Mouse (Mus musculus) intestine, embryonic 14.5 days (tissue): ENCODE measurements around the gene Inpp5f. TPM values are rescaled to one million over a fixed set of nuclear protein-coding genes. Genes with fewer than 3 reads are reported as not detected.

Experiments used
- ATAC-seq: fragments of 200-750 bp; cut with Nextera tagmentation; replicated peaks from 2 replicates; pipeline ENCODE4 v1.8.0; 2017; ENCODE audit warnings: low read depth, moderate number of reproducible peaks, moderate TSS enrichment, moderate library complexity; ENCODE audit not compliant: low FRiP score, low TSS enrichment
- DNase-seq: peaks from one replicate; pipeline ENCODE4 v3.0.0-alpha.2; 2018; ENCODE audit warnings: low spot score
- H3K27ac ChIP-seq: fragments of 300-500 bp; sonication (generic); 2 replicates; pipeline ENCODE4 v1.5.1; 2014; ENCODE audit warnings: low read depth, mild to moderate bottlenecking, control low read depth
- H3K27me3 ChIP-seq: fragments of 300-500 bp; sonication (generic); replicated peaks from 2 replicates; pipeline ENCODE4 v1.6.1; 2014; ENCODE audit warnings: low read length, control low read depth; ENCODE audit not compliant: control insufficient read depth, insufficient read depth
- H3K36me3 ChIP-seq: fragments of 300-500 bp; sonication (generic); 2 replicates; pipeline ENCODE4 v1.6.1; 2014; ENCODE audit warnings: low read length, control low read depth; ENCODE audit not compliant: control insufficient read depth, insufficient read depth
- H3K4me1 ChIP-seq: fragments of 300-500 bp; sonication (generic); replicated peaks from 2 replicates; pipeline ENCODE4 v1.6.1; 2014; ENCODE audit warnings: low read length, control low read depth, mixed read lengths; ENCODE audit not compliant: control insufficient read depth, insufficient read depth
- H3K4me2 ChIP-seq: fragments of 300-500 bp; sonication (generic); 2 replicates; pipeline ENCODE4 v1.6.1; 2014; ENCODE audit warnings: low read length
- H3K4me3 ChIP-seq: fragments of 300-500 bp; sonication (generic); 2 replicates; pipeline ENCODE4 v1.5.1; 2014; ENCODE audit warnings: low read depth, low read length, control low read depth, mixed read lengths
- H3K9ac ChIP-seq: fragments of 300-500 bp; sonication (generic); 2 replicates; pipeline ENCODE4 v1.6.1; 2014; ENCODE audit warnings: mild to moderate bottlenecking, low read length
- H3K9me3 ChIP-seq: fragments of 300-500 bp; sonication (generic); 2 replicates; pipeline ENCODE4 v1.6.1; 2016; ENCODE audit warnings: low read length, control low read depth; ENCODE audit not compliant: control insufficient read depth
- WGBS: fragments of 180-500 bp; shearing (Covaris S2); extraction: QIAGEN DNeasy Blood & Tissue Kit; methylation state at CpG from one replicate; pipeline ENCODE4 v1.1.7; 2014; 5-methylcytosine and 5-hydroxymethylcytosine counted together
- polyA plus RNA-seq: library from polyadenylated mRNA; unstranded; fragments of >200 nt; fragmentation: Nextera tagmentation; extraction: Ambion mirVana; gene quantifications from 2 replicates; pipeline ENCODE4 v1.2.1, GENCODE M21; 2014

Inpp5f gene
- polyA plus RNA-seq, 1 experiment from 2014 or later: 33.7 TPM

DNA sequence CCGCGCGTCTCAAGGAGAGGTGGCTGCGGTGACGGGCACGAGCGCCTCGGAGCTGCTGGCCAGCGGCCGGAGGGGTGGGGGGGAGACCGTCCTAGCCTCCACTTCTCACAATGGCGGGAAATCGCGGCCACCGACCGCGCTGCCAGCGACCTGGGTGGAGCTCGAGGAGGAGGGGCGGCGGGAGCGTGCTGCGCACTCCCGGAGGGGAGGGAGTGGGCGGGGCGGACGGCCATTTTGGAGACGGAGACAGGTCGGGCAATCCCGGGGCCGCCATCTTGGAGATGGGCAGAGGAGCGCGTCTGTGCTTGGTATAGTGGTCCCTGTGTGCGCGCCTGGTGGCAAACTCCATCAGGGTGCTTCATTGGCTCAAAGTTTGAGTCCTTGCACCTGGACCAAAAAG, 129.2 kb downstream of the Inpp5f start, which contains the start of gene Mcmbp:
Gene Mcmbp, minus strand, starts transcription at position 162 of the 400 bp plus-strand sequence.
- ATAC-seq (peak; percentile 86), DNase-seq (peak; percentile 97)
- peak within 1 kb of the TSS; percentile 96 for H3K9ac ChIP-seq
- under 1% methylated on average over 34 of the region's 35 CpGs for WGBS
- peak within 1 kb of the TSS; percentile 96 for H3K4me2 ChIP-seq
- no peaks in the 10 kb centered on the region for H3K9me3 ChIP-seq
- peaks cover 21% of the 10 kb centered on the region for H3K4me1 ChIP-seq
- H3K27ac ChIP-seq: peak within 1 kb of the TSS; percentile 78
- H3K36me3 ChIP-seq: no peaks in the 10 kb centered on the region
- no peaks in the 10 kb centered on the region for H3K27me3 ChIP-seq
- peak within 1 kb of the TSS; percentile 98 for H3K4me3 ChIP-seq

DNA sequence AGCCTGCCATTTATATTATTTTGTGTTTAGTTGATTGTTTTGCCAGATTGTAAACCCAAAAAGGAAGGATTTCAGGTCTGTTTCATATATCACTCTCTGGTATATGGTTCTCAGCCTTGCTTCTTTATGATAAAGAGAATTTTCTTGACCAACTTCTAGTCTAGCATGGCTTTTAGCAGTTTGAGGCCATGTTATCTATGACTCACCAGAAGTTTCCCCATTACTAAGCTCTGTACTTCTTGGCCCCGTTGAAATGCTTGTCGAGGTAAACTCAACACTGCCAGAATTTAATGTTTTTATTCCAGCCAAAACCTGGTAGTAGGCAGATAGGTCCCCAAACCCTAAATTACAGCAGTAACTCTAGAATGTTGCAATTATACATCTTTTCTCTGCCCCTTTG, 132.8 kb downstream of the Inpp5f start:
- H3K36me3 ChIP-seq: 0 out of 2 replicates have a peak, but pooled peaks cover 7% of the 10 kb centered on the region
- no peak overlapping the region for H3K9ac ChIP-seq
- DNase-seq: no peak
- H3K9me3 ChIP-seq: no peaks in the 10 kb centered on the region
- no peak for ATAC-seq
- H3K27me3 ChIP-seq: no peaks in the 10 kb centered on the region
- peaks cover 32% of the 10 kb centered on the region for H3K4me1 ChIP-seq
- peak overlapping the region; percentile 100; the same call in 1 of the 2 replicates for H3K4me3 ChIP-seq
- WGBS: 76% methylated on average over 2 of the region's 2 CpGs
- no peak overlapping the region for H3K27ac ChIP-seq
- H3K4me2 ChIP-seq: peak overlapping the region; percentile 65

DNA sequence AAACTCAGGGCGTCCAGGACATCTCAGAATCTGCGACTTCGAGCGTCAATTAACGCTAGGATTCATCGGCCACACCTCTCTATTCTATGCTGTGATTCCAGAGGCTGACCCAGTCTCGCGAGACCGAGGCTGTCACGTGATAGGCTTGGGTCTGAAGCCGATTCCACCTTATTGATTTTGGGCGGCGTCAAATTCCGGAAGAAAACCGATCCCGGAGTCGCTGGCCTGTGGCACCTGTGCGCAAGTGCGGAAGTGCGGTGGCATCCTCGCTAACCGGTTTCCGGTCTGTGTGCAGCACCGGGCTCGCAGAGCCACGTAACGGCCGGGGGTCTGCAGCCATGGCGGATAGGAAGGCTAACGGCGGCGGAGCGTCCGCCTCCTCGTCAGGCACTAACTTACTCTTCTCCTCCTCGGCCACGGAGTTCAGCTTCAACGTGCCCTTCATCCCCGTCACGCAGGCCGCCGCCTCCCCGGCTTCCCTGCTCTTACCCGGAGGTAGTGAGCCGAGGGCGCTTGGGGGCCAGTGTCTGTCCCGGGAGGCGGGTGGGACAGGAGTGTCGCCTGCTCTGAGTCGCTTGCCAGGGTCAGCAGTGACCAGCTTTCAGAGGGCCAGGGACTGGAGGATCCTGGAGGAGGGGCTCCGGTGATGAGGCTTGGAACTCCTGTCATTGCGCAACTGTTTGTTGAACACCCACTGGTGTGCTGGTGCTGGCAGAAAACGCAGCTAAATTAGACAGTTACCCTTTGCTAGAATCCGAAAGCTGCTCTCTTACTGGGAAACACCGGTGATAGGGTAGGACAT, 133.8 kb downstream of the Inpp5f start, which contains the start of gene Sec23ip:
Gene Sec23ip, plus strand, starts transcription at position 260 of the 802 bp plus-strand sequence.
- Histone ChIP-seq H3K4me1 (peaks cover 29% of the 10 kb centered on the region), H3K27ac (peak within 1 kb of the TSS; percentile 64; the same call in 1 of the 2 replicates), H3K4me3 (peak within 1 kb of the TSS; percentile 100), H3K36me3 (peaks cover 8% of the 10 kb centered on the region), H3K9ac (peak within 1 kb of the TSS; percentile 88), H3K9me3 (no peaks in the 10 kb centered on the region), H3K4me2 (peak within 1 kb of the TSS; percentile 80), H3K27me3 (no peaks in the 10 kb centered on the region)
- DNase-seq: peak; percentile 96
- peak; percentile 88 for ATAC-seq
- WGBS: under 1% methylated on average over 55 of the region's 55 CpGs

Other genes starting within 250 kb of the Inpp5f start
- gene Rgs10, start 192.6 kb upstream of the Inpp5f start, polyA plus RNA-seq: 29.4 and 31.6 TPM in 2 replicates
- 35.8 and 38.1 TPM in 2 replicates for gene Tial1, start 149.6 kb upstream of the Inpp5f start, polyA plus RNA-seq
- gene Bag3, start 87.7 kb upstream of the Inpp5f start, polyA plus RNA-seq: 13.6 and 15.0 TPM in 2 replicates
- 71.6 and 75.0 TPM in 2 replicates for gene Mcmbp, start 129.2 kb downstream of the Inpp5f start, polyA plus RNA-seq
- gene Sec23ip, start 133.6 kb downstream of the Inpp5f start, polyA plus RNA-seq: 34.0 and 35.3 TPM in 2 replicates